Mouse (Mus musculus) hematopoietic stem cell, adult 5-6 weeks (primary cell): ENCODE measurements around the gene Tbce. TPM values are rescaled to one million over a fixed set of nuclear protein-coding genes. Genes with fewer than 3 reads are reported as not detected.

Experiments
- total RNA-seq: library from RNA; stranded (forward); fragments of 172-1452, 232-1000 nt; gene quantifications from 2 replicates; pipeline ENCODE4 v1.2.3, GENCODE M21; 2017

Tbce gene
- total RNA-seq, 1 experiment from 2014 or later: 87.6 TPM

Other genes starting within 250 kb of the Tbce start
- 29.8 and 36.6 TPM in 2 replicates for gene B3galnt2, start 85.2 kb downstream of the Tbce start, total RNA-seq
- gene Arid4b, start 23.6 kb upstream of the Tbce start, total RNA-seq: 65.1 and 74.0 TPM in 2 replicates
- gene Ggps1, start 23.9 kb upstream of the Tbce start, total RNA-seq: 40.1 and 45.9 TPM in 2 replicates